Mouse (Mus musculus): ENCODE data around the gene Cnst.

Cnst gene

DNA sequence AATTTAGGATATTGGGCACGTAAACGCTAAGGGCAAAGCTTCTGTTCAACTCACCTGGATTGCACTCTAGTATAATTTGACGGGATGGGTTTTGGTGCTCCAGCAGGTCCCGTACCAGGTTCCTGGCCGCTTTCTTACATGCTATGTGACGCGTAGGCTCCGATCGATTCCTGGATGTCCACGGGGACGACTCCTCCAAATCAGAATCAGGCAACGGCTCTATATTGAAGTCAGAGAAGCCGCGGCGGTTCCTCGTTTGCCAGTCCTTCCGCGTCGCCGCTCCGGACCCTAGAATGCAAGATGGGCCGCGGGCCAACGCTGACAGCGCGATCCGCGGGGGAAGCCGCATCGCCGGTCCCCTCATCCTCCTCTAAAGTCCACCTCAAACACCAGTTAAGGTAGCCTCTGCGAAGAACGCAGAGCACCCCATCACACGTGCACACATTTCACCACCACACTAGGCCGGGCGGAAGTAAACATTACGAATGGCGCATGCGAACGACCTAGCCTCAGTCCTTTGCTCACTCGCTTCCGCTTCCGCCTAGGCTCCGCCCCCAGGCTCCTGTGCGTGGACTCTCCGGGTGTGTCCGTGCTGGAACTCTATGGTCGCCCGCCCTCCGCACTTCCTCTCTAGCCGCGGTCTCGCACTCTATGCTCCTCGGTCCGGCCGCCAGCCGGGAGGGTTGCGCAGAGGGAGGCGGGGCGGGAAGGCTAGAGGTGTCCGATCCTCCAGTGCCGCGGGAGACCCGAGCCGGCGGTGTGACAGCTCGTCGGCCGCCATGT lies at the start of gene Cnst, which contains the start of gene Tfb2m:
Gene Cnst (plus strand): TSS at position 603 of the 783 bp plus-strand sequence.
Gene Tfb2m (minus strand): TSS at position 500 of the 783 bp plus-strand sequence.
- peak; percentile 96 for DNase-seq (ENCODE audit: low read depth)

DNA sequence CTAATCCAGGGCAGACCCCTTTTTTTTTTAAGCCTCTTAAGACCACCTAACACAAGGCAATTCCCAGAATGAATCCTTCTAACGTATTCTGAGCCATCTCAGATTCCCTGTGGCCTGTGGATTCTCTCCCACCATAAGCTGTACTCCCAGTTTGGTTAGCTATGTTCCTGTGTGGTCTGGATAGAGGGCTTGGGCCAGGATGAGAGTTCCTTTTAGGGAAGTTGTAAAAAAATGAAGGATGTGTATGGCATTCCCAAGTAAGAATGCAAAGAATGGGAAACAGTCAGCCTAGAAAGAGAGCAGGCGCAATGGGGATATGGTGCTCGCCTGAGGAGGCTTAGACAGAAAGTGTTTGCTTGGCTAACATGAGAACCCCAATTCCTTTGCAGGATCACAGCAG lies 46.9 kb upstream of the Cnst start:
- DNase-seq (ENCODE audit: low read depth): no peak

DNA sequence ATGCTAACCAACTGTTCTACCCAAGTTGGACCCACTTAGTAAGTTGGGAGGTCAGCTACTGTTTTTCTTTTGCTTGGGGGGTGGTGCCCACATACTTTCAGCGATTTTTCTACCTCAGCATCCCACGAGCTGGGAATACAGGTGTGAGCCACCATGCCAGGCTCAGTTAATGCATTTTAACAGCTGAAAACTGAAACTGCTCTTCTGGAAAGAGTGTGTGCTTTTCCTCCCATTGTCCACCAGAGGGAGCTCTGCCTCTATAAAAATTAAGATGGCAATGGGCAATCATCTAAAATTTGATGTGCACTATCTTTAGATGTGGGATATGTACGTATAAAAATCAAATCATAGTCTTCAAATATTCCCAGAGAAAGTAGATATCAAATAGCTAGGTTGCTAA lies 43.6 kb upstream of the Cnst start:
- peak; percentile 67 for DNase-seq (ENCODE audit: low read depth)

DNA sequence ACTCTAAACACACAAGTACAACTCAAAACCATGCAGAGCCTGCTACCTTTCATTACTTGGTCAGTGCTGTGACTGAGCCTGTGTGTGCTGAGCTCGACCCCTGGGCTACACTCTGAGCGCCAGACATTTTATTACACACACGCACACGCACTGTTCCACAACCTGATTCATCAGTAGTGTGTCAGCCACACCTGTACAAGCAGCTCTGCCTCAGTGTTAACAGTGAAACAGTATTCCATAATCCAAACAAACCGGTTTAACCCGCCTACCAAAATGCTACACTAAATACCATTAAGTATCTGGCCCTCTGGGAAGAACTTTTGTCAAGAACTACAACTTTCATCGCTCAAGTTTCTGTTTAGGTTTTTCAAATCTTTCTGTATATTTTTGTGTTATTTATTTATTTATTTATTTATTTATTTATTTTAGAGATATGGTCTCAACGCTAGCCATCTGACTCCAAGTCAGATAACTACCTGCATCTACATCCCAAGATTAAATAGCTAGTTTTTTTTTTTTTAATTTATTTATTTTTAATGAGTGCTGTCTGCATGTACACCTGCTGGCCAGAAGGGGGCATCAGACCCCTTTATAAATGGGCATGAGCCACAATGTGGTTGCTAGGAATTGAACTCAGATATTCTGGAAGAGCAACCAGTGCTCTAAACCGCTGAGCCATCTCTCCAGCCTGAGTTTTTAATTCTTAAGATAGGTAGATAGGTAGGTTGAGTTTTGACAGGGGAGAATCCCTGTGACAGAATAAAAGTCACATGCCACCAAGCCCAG lies 39.4 kb upstream of the Cnst start:
- peak; percentile 75 for DNase-seq (ENCODE audit: low read depth)

DNA sequence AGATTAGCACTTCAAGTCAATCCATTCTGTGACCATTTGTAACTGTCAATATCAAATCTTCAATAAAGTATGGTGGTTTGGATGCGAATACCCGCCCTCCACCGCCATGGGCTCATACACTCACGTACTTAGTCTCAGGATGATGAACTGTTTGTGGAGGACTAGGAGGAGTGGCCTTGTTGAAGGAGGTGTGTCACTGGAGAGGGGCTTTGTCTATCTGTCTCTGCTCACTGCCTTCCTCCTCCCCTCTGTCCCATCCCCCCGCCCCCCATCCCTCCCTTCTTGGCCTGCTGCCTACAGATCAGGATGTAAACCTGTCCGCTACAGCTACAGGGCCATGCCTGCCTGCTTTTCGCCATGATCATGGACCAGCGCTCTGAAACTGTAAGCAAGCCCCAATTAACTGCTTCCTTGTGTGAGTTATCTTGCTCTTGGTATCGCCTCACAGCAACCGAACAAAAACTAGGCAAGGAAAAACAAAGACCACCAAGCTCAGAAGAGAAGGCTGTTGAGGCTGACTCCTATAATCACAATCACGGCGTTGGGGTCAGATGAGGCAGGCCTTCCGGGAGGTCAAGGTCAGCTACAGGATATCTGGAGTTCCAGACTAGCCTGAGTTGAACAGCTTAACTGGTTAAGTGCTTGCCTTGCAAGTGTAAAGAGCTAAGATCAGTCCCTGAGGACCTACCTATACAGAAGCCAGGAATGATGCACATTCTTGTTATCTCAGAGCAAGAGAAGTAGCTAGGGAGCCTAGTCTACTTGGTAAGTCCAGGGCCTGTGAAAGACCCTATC lies 35.4 kb upstream of the Cnst start:
- DNase-seq (ENCODE audit: low read depth): no peak

DNA sequence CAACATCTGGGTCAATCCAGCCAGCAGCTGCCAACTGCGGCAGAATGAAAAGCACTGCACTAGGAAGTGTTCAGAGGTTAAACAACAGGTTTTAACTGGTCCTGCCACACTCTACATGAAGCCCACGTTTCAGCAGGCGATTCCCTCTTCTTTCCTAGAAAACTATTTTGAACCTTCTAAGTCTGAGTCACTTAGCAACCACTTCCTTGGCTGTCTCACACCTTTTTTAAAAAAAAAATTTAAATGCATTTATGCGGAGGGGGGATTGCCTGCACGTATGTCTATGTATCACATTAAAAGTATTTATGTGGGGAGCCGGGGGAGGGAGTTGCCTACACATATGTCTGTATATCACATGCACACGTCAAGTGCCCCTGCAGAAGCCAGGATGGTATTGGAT lies 34.3 kb upstream of the Cnst start:
- DNase-seq (ENCODE audit: low read depth): no peak

DNA sequence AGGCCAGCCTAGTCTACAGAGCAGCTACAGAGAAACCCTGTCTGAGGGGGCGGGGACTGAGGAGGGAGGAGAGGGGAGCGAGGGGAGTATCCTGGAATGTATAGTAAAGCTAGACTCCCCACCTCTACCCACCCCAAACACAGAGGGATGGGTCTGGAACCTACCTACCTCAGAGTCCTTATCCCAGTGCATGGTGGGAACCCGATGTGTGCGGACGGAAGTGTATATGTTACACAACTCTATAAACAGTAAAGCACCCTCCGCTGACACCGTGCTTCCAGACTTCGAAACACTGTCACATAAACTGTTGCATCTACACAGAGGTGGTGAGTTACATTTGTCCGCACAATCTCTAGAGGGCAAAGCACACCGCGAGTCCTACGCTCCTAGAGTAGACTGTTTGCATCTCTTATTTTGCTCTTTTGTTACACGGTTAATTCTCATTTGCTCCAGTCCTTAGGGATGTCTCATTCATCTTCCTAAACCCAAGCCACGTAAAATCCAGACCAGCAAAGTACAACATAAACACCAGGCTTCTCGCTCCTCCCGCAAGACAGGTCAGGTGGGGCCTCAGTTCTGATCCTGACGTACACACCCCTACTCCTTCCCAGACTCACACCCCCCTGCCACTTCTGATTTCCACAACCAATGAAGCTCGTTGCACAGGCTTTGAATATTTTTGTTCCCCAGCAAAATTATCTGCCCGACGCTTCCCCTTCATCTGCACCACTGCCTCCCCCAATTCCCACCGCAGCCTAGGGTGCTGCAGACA lies 29.0 kb upstream of the Cnst start:
- DNase-seq (ENCODE audit: low read depth): peak; percentile 63

DNA sequence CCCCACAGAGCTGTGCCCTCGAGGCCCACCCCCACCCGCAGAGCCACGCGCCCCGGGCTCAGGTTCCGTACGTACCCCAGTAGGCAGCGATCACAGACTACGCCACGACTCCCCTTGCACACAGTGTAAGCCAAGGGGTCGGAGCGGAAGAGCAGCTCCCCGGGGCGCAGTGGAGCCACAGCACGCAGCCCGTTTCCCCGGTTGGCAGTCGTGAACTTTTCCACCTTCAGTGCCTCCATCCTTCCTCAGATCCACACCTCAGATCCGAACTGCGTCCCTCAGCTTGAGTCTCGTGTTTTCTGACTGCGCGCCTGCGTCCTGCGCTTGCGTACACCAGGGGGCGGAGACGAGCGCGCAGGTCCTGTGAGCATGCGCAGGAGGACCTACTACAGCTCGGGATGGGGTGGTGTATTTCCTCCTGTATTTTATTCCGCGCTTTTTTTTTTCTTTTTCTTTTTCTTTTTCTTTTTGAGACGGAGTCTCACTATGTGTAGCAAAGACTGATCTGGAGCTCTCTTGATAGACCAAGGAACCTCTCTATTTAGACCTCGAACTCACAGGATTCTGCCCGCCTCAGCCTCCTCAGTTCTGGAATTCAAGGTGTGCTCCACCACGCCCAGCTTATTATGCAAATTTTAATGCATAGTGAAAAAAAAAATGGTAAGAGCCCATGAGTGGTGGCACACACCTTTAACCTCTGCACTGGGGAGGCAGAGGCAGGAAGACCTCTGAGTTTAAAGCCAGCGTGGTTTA lies 28.3 kb upstream of the Cnst start, which contains the start of gene Smyd3:
Gene Smyd3 (minus strand): TSS at position 329 of the 753 bp plus-strand sequence.
- DNase-seq (ENCODE audit: low read depth): peak; percentile 94

DNA sequence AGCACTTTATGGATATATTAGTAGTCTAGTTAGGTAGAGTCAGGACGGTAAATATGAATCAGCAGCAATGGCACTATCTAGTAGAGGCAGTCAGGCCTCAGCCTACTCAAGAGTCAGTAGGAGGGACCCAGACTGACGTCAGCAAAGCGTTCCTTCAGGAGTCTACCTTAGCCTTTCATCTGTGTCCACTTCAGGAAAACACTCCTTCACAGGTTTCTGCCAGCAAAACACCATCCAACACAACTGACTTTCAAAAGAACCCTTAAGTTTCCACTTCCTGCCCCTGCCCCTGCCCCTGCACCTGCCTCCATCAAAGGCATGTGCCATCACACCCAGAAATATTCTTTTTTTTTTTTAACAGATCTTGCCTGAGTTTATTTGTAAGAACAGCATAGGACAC lies 26.3 kb upstream of the Cnst start:
- peak; percentile 57 for DNase-seq (ENCODE audit: low read depth)

DNA sequence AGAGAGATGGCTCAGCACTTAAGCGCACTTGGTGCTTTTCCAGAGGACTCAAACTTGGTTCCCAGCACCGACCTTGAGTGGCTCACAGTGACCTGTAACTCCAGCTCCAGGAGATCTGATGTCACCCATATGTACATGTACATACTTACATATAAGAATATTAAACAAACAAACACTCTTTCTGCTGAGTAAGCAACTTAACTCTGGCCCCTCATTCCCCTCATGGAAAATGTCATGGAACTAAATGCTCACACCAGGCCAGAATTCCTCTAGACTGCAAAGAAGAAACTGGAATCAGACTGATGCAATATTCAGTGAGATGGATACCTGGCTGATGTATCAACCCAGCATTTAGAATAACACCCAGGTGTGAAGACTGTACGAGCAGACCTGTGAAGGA lies 7.1 kb upstream of the Cnst start:
- DNase-seq (ENCODE audit: low read depth): no peak

DNA sequence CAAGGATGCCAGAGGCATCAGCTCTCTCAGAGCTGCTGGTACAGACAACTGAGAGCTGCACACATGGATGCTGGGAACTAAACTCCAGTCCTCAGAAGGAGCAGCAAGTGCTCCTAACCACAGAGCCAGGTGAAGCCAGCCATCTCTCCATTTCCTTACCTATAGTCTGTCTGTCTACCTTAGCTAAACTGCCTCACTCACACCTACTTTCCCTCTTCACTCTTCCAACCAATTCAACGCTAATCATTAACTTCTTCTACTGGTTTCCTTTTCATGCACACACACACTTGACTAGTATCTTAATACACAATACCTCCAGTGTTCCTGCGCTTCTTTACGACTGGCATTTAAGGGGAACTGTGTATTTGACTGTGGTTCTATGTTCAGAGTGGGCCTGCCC lies 6.3 kb upstream of the Cnst start:
- no peak for DNase-seq (ENCODE audit: low read depth)

DNA sequence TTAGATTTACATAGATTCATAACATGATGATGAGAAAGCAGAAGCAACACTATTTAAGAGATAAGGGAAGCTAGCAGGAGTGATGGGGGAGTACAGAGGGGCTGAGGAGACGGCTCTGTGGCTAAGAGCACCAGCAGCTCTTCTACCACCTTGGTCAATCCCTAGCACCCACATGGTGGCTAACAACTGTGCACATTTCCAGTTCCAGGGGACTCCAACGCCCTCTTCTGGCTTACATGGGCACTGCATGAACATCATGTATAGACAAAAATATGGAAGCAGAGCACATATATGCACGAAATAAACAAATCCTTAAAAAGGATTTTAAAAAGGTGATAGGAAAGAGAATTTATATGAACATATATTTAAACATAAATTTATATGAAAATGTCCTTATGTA lies 4.7 kb upstream of the Cnst start:
- peak; percentile 55 for DNase-seq (ENCODE audit: low read depth)

DNA sequence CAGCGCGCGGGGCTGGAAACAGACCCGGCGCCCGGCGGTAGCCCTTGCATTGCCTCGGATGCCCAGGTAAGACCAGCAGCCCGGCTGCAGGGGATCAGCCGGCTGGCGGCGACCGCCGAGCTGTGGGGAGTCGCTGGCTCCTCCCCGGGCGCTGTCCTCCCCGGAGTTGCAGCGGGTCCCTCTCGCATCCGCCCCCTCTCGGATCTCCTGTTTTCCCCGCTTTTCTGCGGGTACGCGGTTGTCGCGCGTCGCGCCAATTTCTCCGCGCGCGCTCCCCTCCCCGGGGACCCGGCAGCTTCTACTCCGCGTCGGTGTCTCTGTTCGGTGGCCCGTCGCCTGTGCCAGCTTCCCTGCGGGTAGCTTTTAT lies 364 bp downstream of the Cnst start:
- DNase-seq (ENCODE audit: low read depth): no peak

DNA sequence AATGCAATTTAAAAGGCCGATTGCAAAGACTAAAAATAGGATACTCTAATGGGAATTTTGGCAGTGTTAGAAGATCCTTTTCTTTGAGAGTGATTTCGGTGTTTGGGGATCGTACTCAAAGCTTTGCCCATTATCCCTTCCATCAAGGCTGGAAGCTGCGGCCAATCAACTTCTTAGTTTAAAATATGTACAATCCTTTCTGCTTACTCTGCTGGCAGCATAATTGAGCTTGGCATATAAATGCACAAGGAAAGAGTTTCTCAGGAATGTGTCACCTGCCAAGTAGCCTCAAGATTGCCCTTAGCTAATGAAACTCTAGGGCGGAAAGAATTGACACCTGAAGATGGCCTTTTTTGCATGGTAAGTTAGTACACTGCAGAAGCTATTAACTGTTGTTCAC lies 1.0 kb downstream of the Cnst start:
- DNase-seq (ENCODE audit: low read depth): no peak

DNA sequence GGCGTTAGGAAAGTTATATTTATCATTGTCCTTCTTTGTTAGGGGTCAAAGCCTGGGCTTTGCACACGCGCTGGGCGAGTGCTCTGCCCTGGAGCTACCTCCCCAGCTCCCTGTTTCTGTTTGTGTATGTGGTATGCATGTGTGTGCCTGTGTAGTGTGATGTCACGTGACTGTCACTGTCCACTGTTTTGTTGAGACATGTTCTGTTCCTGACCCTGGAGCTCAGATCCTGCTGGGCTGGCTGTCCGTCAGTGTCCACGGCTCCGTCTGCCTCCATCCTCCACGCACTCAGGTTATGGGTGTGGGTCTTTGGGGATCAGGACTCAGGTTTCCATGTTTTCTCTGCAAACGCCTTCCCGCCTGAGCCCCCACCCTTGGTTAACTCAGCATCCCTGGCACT lies 2.0 kb downstream of the Cnst start:
- DNase-seq (ENCODE audit: low read depth): no peak

DNA sequence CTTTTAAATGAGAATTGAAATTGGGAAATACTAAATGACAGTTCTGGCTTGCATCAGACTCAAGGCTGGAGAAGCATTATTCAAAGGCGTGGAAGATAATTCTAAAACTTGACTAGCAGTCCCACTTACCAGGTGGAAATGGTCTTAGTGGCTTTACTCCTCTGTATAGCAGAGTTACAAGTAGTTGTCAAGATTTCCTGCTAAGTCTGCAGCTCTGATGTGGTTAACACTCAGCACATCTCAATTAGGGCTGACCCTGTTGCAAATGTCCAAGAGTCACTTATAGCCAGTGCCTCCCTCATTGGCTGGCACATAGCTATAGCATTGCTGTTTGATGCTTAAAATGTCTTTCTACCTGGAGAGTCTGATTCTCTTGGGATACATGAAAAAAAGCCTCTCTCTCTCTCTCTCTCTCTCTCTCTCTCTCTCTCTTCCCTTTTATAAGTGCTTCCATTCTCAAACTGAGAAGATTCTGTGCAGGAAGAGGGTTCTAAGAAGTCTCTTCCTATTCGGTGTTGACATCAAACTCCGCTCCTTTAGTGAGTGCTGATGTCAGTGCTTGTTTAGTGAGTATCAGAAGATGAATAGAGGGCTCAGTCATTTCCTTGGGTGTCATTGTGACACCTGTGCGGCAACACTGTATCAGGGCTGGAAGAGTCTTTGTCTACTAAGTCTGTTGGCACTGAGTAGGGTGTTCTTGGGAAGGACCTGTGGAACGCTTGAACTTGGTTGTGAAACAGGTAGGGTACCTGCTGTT lies 3.0 kb downstream of the Cnst start:
- DNase-seq (ENCODE audit: low read depth): peak; percentile 86

DNA sequence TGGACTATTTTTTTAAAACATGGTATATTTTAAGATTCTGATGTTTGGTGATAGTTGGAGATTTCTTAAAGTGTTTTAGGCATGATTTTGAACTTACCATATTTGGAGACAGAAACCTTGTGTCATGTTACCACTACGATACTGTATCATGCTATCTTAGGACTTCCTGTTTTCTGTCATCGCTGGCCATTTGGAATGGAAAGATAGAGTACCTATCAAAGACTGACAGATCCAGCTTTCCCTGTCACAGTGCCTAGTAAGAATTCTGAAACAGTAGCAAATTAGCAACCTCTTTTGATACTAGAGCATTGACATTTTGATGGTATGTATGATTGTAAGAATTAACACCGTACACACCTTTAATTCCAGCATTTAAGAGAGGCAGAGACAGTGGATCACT lies 5.2 kb downstream of the Cnst start:
- DNase-seq (ENCODE audit: low read depth): peak; percentile 31

DNA sequence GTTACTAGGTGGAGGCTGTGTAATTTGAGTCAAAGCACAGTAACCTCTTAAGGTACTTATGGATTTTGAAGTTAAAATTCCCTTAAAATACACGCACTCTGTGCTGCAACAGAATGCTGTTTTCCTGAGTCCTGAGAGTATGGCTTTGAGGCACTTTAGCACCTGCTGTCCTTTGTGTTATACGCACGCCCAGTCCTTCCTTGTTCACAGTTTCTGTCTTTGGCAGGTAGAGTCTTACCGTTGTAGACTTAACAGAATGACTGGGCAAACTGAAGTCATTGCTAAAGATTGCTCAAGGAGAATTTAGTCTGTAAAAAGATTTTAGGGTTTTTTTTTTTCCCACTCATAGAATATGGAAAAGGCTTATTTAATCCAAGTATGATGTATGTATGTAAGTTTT lies 5.8 kb downstream of the Cnst start:
- no peak for DNase-seq (ENCODE audit: low read depth)

DNA sequence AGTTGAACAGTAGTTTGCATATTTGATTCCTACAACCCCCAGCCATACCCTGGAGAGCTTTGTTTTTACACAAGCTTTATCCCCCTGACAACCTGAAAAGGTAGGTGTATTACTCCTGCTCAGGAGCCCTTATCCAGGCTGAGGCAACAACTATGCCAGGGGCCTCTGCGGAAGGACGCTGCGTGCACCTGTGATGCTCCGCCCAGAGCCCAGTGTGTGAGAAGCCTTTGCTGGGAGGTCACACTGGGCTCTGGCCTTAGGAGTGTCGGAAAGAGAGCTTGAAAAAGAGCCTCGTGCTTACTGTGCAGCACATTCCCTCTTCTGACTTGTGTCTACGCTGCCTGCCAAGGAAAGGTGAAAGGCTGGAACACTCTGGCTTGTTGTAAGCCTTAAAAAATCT lies 6.6 kb downstream of the Cnst start:
- DNase-seq (ENCODE audit: low read depth): no peak

DNA sequence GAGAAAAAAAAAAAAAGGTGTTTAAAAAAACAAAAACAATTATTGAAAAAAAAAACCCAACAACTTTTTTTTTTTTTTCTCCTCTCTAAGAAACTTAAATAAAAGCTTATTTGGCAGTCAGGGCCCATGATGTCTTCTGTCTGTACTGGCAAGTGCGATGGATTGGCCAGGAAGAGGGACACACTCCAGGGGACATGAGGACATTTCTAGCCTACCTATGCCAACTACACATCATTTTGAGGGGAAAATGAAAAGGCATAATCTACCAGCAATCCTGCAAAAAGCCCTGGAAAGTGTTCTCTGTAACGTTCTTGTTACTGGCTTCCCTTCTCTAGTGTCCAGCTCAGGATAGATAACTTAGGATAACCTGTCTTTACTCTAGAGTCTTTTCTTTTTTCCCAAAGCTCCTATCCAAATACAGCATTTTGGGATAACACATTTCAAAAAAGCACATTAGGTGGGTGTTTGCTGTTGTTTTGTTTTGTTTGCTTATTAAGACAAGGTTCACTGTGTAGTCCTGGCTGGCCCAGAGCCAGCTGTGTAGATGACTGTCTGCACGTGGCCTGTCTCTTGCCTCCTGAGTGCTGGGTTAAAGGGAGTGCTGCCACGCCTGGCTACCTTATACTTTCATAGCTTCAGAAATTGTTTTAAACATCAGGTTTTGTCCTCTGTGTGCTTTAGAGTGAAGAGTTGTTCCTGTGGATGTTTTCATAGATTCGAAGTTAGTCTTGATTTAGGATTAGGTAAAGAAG lies 7.2 kb downstream of the Cnst start:
- no peak for DNase-seq (ENCODE audit: low read depth)

Data from naive thymus-derived CD4-positive, alpha-beta T cell, adult 2 months (primary cell).